ENCODE assay signal across 13 mouse cellular contexts in the genomic region with DNA sequence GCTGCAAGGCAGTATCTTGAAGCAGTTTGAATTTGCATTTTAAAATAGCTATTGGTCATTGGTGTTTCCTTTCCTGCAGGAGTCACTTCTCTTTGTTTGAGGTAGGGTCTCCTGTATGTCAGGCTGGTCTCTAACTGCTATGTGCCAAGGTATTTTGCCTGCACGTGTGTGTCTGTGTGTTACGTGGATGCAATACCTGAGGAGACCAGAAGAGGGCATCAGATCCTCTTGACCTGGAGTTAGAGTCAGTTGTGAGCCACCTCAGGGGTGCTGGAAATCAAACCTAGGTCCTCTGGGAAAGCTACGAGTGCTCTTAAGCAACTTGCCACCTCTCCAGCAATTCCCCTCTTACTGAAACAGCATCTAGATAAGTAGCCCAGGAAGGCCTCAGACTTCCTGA. TPM values are rescaled to one million over a fixed set of nuclear protein-coding genes. Genes with fewer than 3 reads are reported as not detected.
DNase-seq lines count a peak whose midpoint lies in the region; ATAC-seq and TF ChIP-seq lines count a peak whose summit lies in the region.
"Had no signal": no experiment of that assay in that cellular context is flagged by ENCODE, and none has a peak within 500 bp of the region (broad histone marks: within the 10 kb centered on the region; RNA-seq: fewer than 3 reads in every experiment).

No protein-coding gene starts in this region.

- no peaks in the 10 kb centered on the region for H3K36me3 ChIP-seq in kidney, adult 2 months (ENCODE audit: control insufficient read depth, insufficient read depth, low read length)
- peaks cover 9% of the 10 kb centered on the region; the same call in 1 of the 2 replicates for H3K36me3 ChIP-seq in midbrain, postnatal 0 days (ENCODE audit: insufficient read depth, low read length)
- H3K36me3 ChIP-seq in midbrain, embryonic 16.5 days (ENCODE audit: control insufficient read depth, insufficient read depth, low read length): peaks cover 6% of the 10 kb centered on the region
- H3K36me3 ChIP-seq in small intestine, adult 2 months (ENCODE audit: control insufficient read depth, insufficient read depth, low read length): no peaks in the 10 kb centered on the region
- H3K36me3 ChIP-seq: liver, embryonic 13.5 days had no signal

- no peak for ATAC-seq in midbrain, postnatal 0 days (ENCODE audit: low FRiP score)
- ATAC-seq in midbrain, embryonic 16.5 days: no peak
- ATAC-seq: forebrain, embryonic 16.5 days had no signal

- H3K27ac ChIP-seq in kidney, adult 2 months (ENCODE audit: insufficient read depth, low read depth, low read length): no peak overlapping the region
- H3K27ac ChIP-seq in midbrain, postnatal 0 days (ENCODE audit: low read depth, low read length): no peak overlapping the region
- H3K27ac ChIP-seq in midbrain, embryonic 16.5 days (ENCODE audit: low read length): no peak overlapping the region
- no peak overlapping the region for H3K27ac ChIP-seq in small intestine, adult 2 months (ENCODE audit: insufficient read depth, low read depth, low read length)
- H3K27ac ChIP-seq: hindbrain, embryonic 15.5 days; liver, embryonic 13.5 days had no signal

- H3K27me3 ChIP-seq in kidney, adult 2 months (replicated peaks; ENCODE audit: control insufficient read depth, insufficient read depth, low read length): no peaks in the 10 kb centered on the region
- no peaks in the 10 kb centered on the region for H3K27me3 ChIP-seq in midbrain, postnatal 0 days (ENCODE audit: insufficient read depth, low read length)
- no peaks in the 10 kb centered on the region for H3K27me3 ChIP-seq in midbrain, embryonic 16.5 days (ENCODE audit: control insufficient read depth, insufficient read depth, low read depth, low read length)
- H3K27me3 ChIP-seq in small intestine, adult 2 months (ENCODE audit: control insufficient read depth, insufficient read depth, low read length): no peaks in the 10 kb centered on the region
- H3K27me3 ChIP-seq: hindbrain, embryonic 15.5 days; liver, embryonic 13.5 days had no signal

- no peaks in the 10 kb centered on the region for H3K9me3 ChIP-seq in midbrain, postnatal 0 days (ENCODE audit: low read length)
- H3K9me3 ChIP-seq in midbrain, embryonic 16.5 days (replicated peaks; ENCODE audit: control insufficient read depth, low read length, poor library complexity, severe bottlenecking): no peaks in the 10 kb centered on the region
- H3K9me3 ChIP-seq: hindbrain, embryonic 15.5 days had no signal

- TF ChIP-seq CTCF in kidney, adult 2 months (conservative IDR thresholded peaks at IDR 0.05; ENCODE audit: insufficient read depth, insufficient read length, low read depth, low read length): peak; percentile 34; the same call in 1 of the 2 replicates
- peak; percentile 49 for TF ChIP-seq CTCF in midbrain, postnatal 0 days (IDR thresholded peaks at IDR 0.05)
- peak; percentile 25; the same call in 1 of the 2 replicates for TF ChIP-seq CTCF in small intestine, adult 2 months (IDR thresholded peaks at IDR 0.05; ENCODE audit: extremely low read depth, insufficient read length, insufficient replicate concordance, low read depth, low read length)

- H3K4me3 ChIP-seq in kidney, adult 2 months (ENCODE audit: insufficient read depth, low read depth, low read length): no peak overlapping the region
- no peak overlapping the region for H3K4me3 ChIP-seq in midbrain, postnatal 0 days (ENCODE audit: low read depth, low read length)
- H3K4me3 ChIP-seq in midbrain, embryonic 16.5 days (ENCODE audit: low read depth, low read length): no peak overlapping the region
- H3K4me3 ChIP-seq in small intestine, adult 2 months (ENCODE audit: low read depth, low read length): no peak overlapping the region
- H3K4me3 ChIP-seq: hindbrain, embryonic 15.5 days; liver, embryonic 13.5 days had no signal

- no peaks in the 10 kb centered on the region for H3K4me1 ChIP-seq in kidney, adult 2 months (ENCODE audit: control insufficient read depth, insufficient read depth, low read length)
- no peaks in the 10 kb centered on the region for H3K4me1 ChIP-seq in midbrain, postnatal 0 days (ENCODE audit: insufficient read depth, low read length)
- no peaks in the 10 kb centered on the region for H3K4me1 ChIP-seq in midbrain, embryonic 16.5 days (ENCODE audit: control insufficient read depth, insufficient read depth, low read length)
- no peaks in the 10 kb centered on the region for H3K4me1 ChIP-seq in small intestine, adult 2 months (ENCODE audit: control insufficient read depth, insufficient read depth, insufficient read length, low read length)
- H3K4me1 ChIP-seq: hindbrain, embryonic 15.5 days had no signal

- TF ChIP-seq POLR2A in kidney, adult 2 months (IDR thresholded peaks at IDR 0.05; ENCODE audit: low read depth, low read length): no peak
- no peak for TF ChIP-seq POLR2A in small intestine, adult 2 months (IDR thresholded peaks at IDR 0.05; ENCODE audit: low read depth, low read length)

- WGBS in kidney, adult 2 months: 92% methylated on average over 3 of the region's 3 CpGs
- WGBS in midbrain, postnatal 0 days: 94% methylated on average over 3 of the region's 3 CpGs
- 89% methylated on average over 3 of the region's 3 CpGs for WGBS in midbrain, embryonic 16.5 days
- WGBS in small intestine, adult 2 months: 90% methylated on average over 3 of the region's 3 CpGs

- no peak overlapping the region for H3K4me2 ChIP-seq in midbrain, postnatal 0 days (ENCODE audit: low read depth, low read length, poor library complexity, severe bottlenecking)
- no peak overlapping the region for H3K4me2 ChIP-seq in midbrain, embryonic 16.5 days (ENCODE audit: low read length)
- H3K4me2 ChIP-seq: hindbrain, embryonic 15.5 days; liver, embryonic 13.5 days had no signal

- no peak overlapping the region for H3K9ac ChIP-seq in midbrain, postnatal 0 days (replicated peaks; ENCODE audit: low read length, poor library complexity, severe bottlenecking)
- no peak overlapping the region for H3K9ac ChIP-seq in midbrain, embryonic 16.5 days (ENCODE audit: low read depth, low read length)
- H3K9ac ChIP-seq: hindbrain, embryonic 15.5 days; liver, embryonic 13.5 days had no signal

- DNase-seq in kidney, adult 2 months: no peak
- no peak for DNase-seq in kidney, postnatal 25 days
- DNase-seq in midbrain, postnatal 0 days (ENCODE audit: low spot score): no peak
- DNase-seq in ES-CJ7 (ENCODE audit: low read depth, low spot score): peak; percentile 60
- DNase-seq in ovary, postnatal 10 days (ENCODE audit: low spot score): no peak
- DNase-seq in adrenal gland, postnatal 25 days: no peak
- DNase-seq: cerebellum, adult 11 months; gastrocnemius, postnatal 36 days; liver, embryonic 13.5 days had no signal

RNA-seq across cellular contexts. Expression of a gene that starts 16.4 kb away (rescaled TPM):
- 9.0 and 14.1 TPM in 2 replicates for polyA plus RNA-seq in kidney, adult 2 months (2012; rRNA removed)
- total RNA-seq in midbrain, postnatal 0 days (2014; rRNA removed): 7.9 and 24.0 TPM in 2 replicates
- polyA plus RNA-seq in midbrain, postnatal 0 days (2015; fragmentation: Nextera tagmentation; extraction: Ambion mirVana): 64.9 and 68.9 TPM in 2 replicates
- 59.4 and 73.5 TPM in 2 replicates for polyA plus RNA-seq in midbrain, embryonic 16.5 days (2015; fragmentation: Nextera tagmentation; extraction: Ambion mirVana)
- polyA plus RNA-seq in small intestine, adult 2 months (2012; rRNA removed): 5.5 and 8.4 TPM in 2 replicates
- total RNA-seq in adrenal gland, postnatal 25 days (2021): 30.6 and 35.9 TPM in 2 replicates

RNA-seq across cellular contexts. Expression of a gene that starts 31.1 kb away (rescaled TPM):
- 7.5 and 8.7 TPM in 2 replicates for polyA plus RNA-seq in kidney, adult 2 months (2012; rRNA removed)
- total RNA-seq in midbrain, postnatal 0 days (2014; rRNA removed): 51.2 and 58.0 TPM in 2 replicates
- polyA plus RNA-seq in midbrain, postnatal 0 days (2015; fragmentation: Nextera tagmentation; extraction: Ambion mirVana): 20.9 and 21.6 TPM in 2 replicates
- polyA plus RNA-seq in midbrain, embryonic 16.5 days (2015; fragmentation: Nextera tagmentation; extraction: Ambion mirVana): 24.8 and 24.9 TPM in 2 replicates
- 3.2 and 7.3 TPM in 2 replicates for polyA plus RNA-seq in small intestine, adult 2 months (2012; rRNA removed)
- total RNA-seq in adrenal gland, postnatal 25 days (2021): 14.2 and 26.8 TPM in 2 replicates

RNA-seq across cellular contexts. Expression of a gene that starts 44.7 kb away (rescaled TPM):
- polyA plus RNA-seq in kidney, adult 2 months (2012; rRNA removed): 9.7 and 12.7 TPM in 2 replicates
- total RNA-seq in midbrain, postnatal 0 days (2014; rRNA removed): 108 and 136 TPM in 2 replicates
- 68.8 and 70.8 TPM in 2 replicates for polyA plus RNA-seq in midbrain, postnatal 0 days (2015; fragmentation: Nextera tagmentation; extraction: Ambion mirVana)
- 47.1 and 52.0 TPM in 2 replicates for polyA plus RNA-seq in midbrain, embryonic 16.5 days (2015; fragmentation: Nextera tagmentation; extraction: Ambion mirVana)
- polyA plus RNA-seq in small intestine, adult 2 months (2012; rRNA removed): 28.9 and 31.4 TPM in 2 replicates
- total RNA-seq in adrenal gland, postnatal 25 days (2021): 1.8 and 2.5 TPM in 2 replicates
